8 mouse cellular contexts compared by ENCODE assay signal in the genomic region with DNA sequence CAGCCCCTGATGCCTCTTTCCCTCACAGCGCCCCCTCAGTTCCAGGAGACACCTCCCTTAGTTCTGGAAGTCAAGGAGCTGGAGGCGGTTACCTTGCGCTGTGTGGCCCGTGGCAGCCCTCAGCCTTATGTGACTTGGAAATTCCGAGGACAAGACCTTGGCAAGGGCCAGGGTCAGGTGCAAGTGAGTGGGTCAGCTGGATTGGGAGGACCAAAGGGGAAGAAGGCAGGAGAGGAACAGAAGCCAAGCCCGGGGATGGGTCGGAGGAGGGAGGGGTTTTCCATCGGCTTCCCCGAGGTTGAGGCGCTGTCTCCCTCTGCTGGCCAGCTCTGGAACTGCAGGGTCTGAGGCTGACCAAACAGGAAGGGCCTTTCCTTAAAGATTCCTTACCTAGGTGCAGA. TPM values are rescaled to one million over a fixed set of nuclear protein-coding genes. Genes with fewer than 3 reads are reported as not detected.
DNase-seq lines count a peak whose midpoint lies in the region; ATAC-seq and TF ChIP-seq lines count a peak whose summit lies in the region.

No protein-coding gene starts in this region.

- no peak for TF ChIP-seq POLR2A in heart, adult 2 months (IDR thresholded peaks at IDR 0.05; ENCODE audit: insufficient read depth, low read depth, low read length)
- no peak for TF ChIP-seq POLR2A in small intestine, adult 2 months (IDR thresholded peaks at IDR 0.05; ENCODE audit: low read depth, low read length)

- H3K4me2 ChIP-seq in embryonic facial prominence, embryonic 11.5 days (ENCODE audit: low read depth, low read length): peak overlapping the region; percentile 27
- peak overlapping the region; percentile 22; the same call in 1 of the 2 replicates for H3K4me2 ChIP-seq in limb, embryonic 11.5 days (ENCODE audit: low read depth, severe bottlenecking)
- H3K4me2 ChIP-seq in midbrain, embryonic 13.5 days (replicated peaks): peak overlapping the region; percentile 36

- TF ChIP-seq CTCF in heart, adult 2 months (IDR thresholded peaks at IDR 0.05): peak; percentile 99
- peak; percentile 99 for TF ChIP-seq CTCF in small intestine, adult 2 months (IDR thresholded peaks at IDR 0.05; ENCODE audit: extremely low read depth, insufficient read length, insufficient replicate concordance, low read depth, low read length)

- peaks cover 8% of the 10 kb centered on the region for H3K4me1 ChIP-seq in embryonic facial prominence, embryonic 11.5 days (ENCODE audit: control insufficient read depth, insufficient read depth, low read length)
- H3K4me1 ChIP-seq in heart, adult 2 months (ENCODE audit: control insufficient read depth, insufficient read depth, low read length): peaks cover 1% of the 10 kb centered on the region; the same call in 1 of the 2 replicates
- peaks cover 18% of the 10 kb centered on the region for H3K4me1 ChIP-seq in limb, embryonic 11.5 days (ENCODE audit: control insufficient read depth, insufficient read depth, low read length)
- peaks cover 45% of the 10 kb centered on the region for H3K4me1 ChIP-seq in midbrain, embryonic 13.5 days (replicated peaks)
- peaks cover 23% of the 10 kb centered on the region for H3K4me1 ChIP-seq in small intestine, adult 2 months (ENCODE audit: control insufficient read depth, insufficient read depth, insufficient read length, low read length)

- peaks cover 6% of the 10 kb centered on the region for H3K36me3 ChIP-seq in embryonic facial prominence, embryonic 11.5 days (replicated peaks; ENCODE audit: control insufficient read depth, insufficient read depth, low read depth, low read length)
- no peaks in the 10 kb centered on the region for H3K36me3 ChIP-seq in heart, adult 2 months (ENCODE audit: control insufficient read depth, insufficient read depth, low read length)
- peaks cover 5% of the 10 kb centered on the region; the same call in 1 of the 2 replicates for H3K36me3 ChIP-seq in limb, embryonic 11.5 days (ENCODE audit: control insufficient read depth, insufficient read depth, low read length)
- peaks cover 71% of the 10 kb centered on the region for H3K36me3 ChIP-seq in midbrain, embryonic 13.5 days
- H3K36me3 ChIP-seq in small intestine, adult 2 months (ENCODE audit: control insufficient read depth, insufficient read depth, low read length): peaks cover 44% of the 10 kb centered on the region

- ATAC-seq in embryonic facial prominence, embryonic 11.5 days (replicated peaks; ENCODE audit: insufficient number of reproducible peaks, low FRiP score, low TSS enrichment, low read depth): 0 out of 2 replicates have a peak, but pooled peaks have one; percentile 42
- peak; percentile 37; the same call in 1 of the 2 replicates for ATAC-seq in limb, embryonic 11.5 days (ENCODE audit: insufficient number of reproducible peaks, low FRiP score, low TSS enrichment, low read depth)
- peak; percentile 40 for ATAC-seq in midbrain, embryonic 13.5 days

- no peak overlapping the region for H3K27ac ChIP-seq in embryonic facial prominence, embryonic 11.5 days (replicated peaks; ENCODE audit: low read depth, low read length)
- H3K27ac ChIP-seq in heart, adult 2 months: no peak overlapping the region; the same call in 1 of the 2 replicates
- H3K27ac ChIP-seq in limb, embryonic 11.5 days (replicated peaks; ENCODE audit: low read depth, low read length): no peak overlapping the region
- H3K27ac ChIP-seq in midbrain, embryonic 13.5 days: peak overlapping the region; percentile 14; the same call in 1 of the 2 replicates
- peak overlapping the region; percentile 85 for H3K27ac ChIP-seq in small intestine, adult 2 months (ENCODE audit: insufficient read depth, low read depth, low read length)

- no peaks in the 10 kb centered on the region for H3K27me3 ChIP-seq in embryonic facial prominence, embryonic 11.5 days (ENCODE audit: control insufficient read depth, insufficient read depth, low read length)
- H3K27me3 ChIP-seq in heart, adult 2 months (ENCODE audit: control insufficient read depth, insufficient read depth, low read length): no peaks in the 10 kb centered on the region
- H3K27me3 ChIP-seq in limb, embryonic 11.5 days (ENCODE audit: control insufficient read depth, insufficient read depth, low read length): no peaks in the 10 kb centered on the region
- no peaks in the 10 kb centered on the region for H3K27me3 ChIP-seq in midbrain, embryonic 13.5 days
- H3K27me3 ChIP-seq in small intestine, adult 2 months (ENCODE audit: control insufficient read depth, insufficient read depth, low read length): no peaks in the 10 kb centered on the region

- no peaks in the 10 kb centered on the region for H3K79me2 ChIP-seq in heart, adult 2 months (replicated peaks; ENCODE audit: control insufficient read depth, insufficient read depth, low read length)

- intact Hi-C loops in heart, adult 2 months (cut with DNase I): loop anchor here (1.0 to 2.0 kb wide), 2 partner anchors 78 to 143 kb away; partner anchors contain the start of gene Dusp23

- peak; percentile 87 for TF ChIP-seq EP300 in heart, adult 2 months (IDR thresholded peaks at IDR 0.05; ENCODE audit: insufficient read depth, low read depth, low read length)

- peak overlapping the region; percentile 18 for H3K4me3 ChIP-seq in embryonic facial prominence, embryonic 11.5 days (ENCODE audit: low read depth, low read length)
- H3K4me3 ChIP-seq in heart, adult 2 months: peak overlapping the region; percentile 45
- no peak overlapping the region for H3K4me3 ChIP-seq in limb, embryonic 11.5 days (ENCODE audit: low read depth, low read length)
- H3K4me3 ChIP-seq in midbrain, embryonic 13.5 days (replicated peaks): peak overlapping the region; percentile 20
- H3K4me3 ChIP-seq in small intestine, adult 2 months (ENCODE audit: low read depth, low read length): peak overlapping the region; percentile 47

- no peaks in the 10 kb centered on the region for H3K9me3 ChIP-seq in embryonic facial prominence, embryonic 11.5 days (replicated peaks; ENCODE audit: control insufficient read depth, low read length)
- H3K9me3 ChIP-seq in limb, embryonic 11.5 days (ENCODE audit: control insufficient read depth, low read length): no peaks in the 10 kb centered on the region
- H3K9me3 ChIP-seq in midbrain, embryonic 13.5 days: no peaks in the 10 kb centered on the region

- DNase-seq in adrenal gland, adult 8-10 months: peak; percentile 67
- peak; percentile 89 for DNase-seq in embryonic facial prominence, embryonic 11.5 days (ENCODE audit: low spot score)
- peak; percentile 85 to 96 for DNase-seq in heart, adult 2 months
- DNase-seq in kidney, adult 18-20 months: peak; percentile 95
- peak; percentile 97 for DNase-seq in limb, embryonic 11.5 days (ENCODE audit: low spot score)
- no peak for DNase-seq in c-Kit-positive CD71-positive TER-119-positive erythroid progenitor cells, embryonic 14.5 days (ENCODE audit: low spot score)

- WGBS in embryonic facial prominence, embryonic 11.5 days: 12% methylated on average over 10 of the region's 10 CpGs
- 5% methylated on average over 10 of the region's 10 CpGs for WGBS in heart, adult 2 months
- WGBS in limb, embryonic 11.5 days: 10% methylated on average over 10 of the region's 10 CpGs
- WGBS in midbrain, embryonic 13.5 days: 10% methylated on average over 10 of the region's 10 CpGs
- WGBS in small intestine, adult 2 months: 6% methylated on average over 10 of the region's 10 CpGs

- H3K9ac ChIP-seq in embryonic facial prominence, embryonic 11.5 days (replicated peaks; ENCODE audit: low read length): no peak overlapping the region
- peak overlapping the region; percentile 12; the same call in 1 of the 2 replicates for H3K9ac ChIP-seq in heart, adult 2 months (ENCODE audit: low read depth, low read length)
- H3K9ac ChIP-seq in limb, embryonic 11.5 days (ENCODE audit: low read length): no peak overlapping the region
- peak overlapping the region; percentile 39; the same call in 1 of the 2 replicates for H3K9ac ChIP-seq in midbrain, embryonic 13.5 days (replicated peaks)

RNA-seq across cellular contexts. Expression of gene Igsf9, which starts 8.7 kb away (rescaled TPM):
- total RNA-seq in adrenal gland, adult 8-10 months (2022): 1 to 10 TPM; 1.5 to 6.6 (median 3.6) TPM
- 36.8 and 46.6 TPM in 2 replicates for polyA plus RNA-seq in embryonic facial prominence, embryonic 11.5 days (2014; fragmentation: Nextera tagmentation; extraction: Ambion mirVana)
- total RNA-seq in heart, adult 2 months (2021): under 1 TPM; 0.36 to 0.47 TPM
- 2.1 and 3.8 TPM in 2 replicates for polyA plus RNA-seq in heart, adult 2 months (2012; rRNA removed)
- polyA plus RNA-seq in limb, embryonic 11.5 days (2014; fragmentation: Nextera tagmentation; extraction: Ambion mirVana): 52.7 and 53.1 TPM in 2 replicates
- 89.0 and 94.9 TPM in 2 replicates for polyA plus RNA-seq in midbrain, embryonic 13.5 days (2015; fragmentation: Nextera tagmentation; extraction: Ambion mirVana)
- polyA plus RNA-seq in small intestine, adult 2 months (2012; rRNA removed): 145 and 516 TPM in 2 replicates

RNA-seq across cellular contexts. Expression of gene Tagln2, which starts 9.6 kb away (rescaled TPM):
- 10 to 100 TPM; 68.5 to 90.2 (median 77.9) TPM for total RNA-seq in adrenal gland, adult 8-10 months (2022)
- polyA plus RNA-seq in embryonic facial prominence, embryonic 11.5 days (2014; fragmentation: Nextera tagmentation; extraction: Ambion mirVana): 56.7 and 61.7 TPM in 2 replicates
- total RNA-seq in heart, adult 2 months (2021): 10 to 100 TPM; 65.5 to 77.8 TPM
- polyA plus RNA-seq in heart, adult 2 months (2012; rRNA removed): 131 and 152 TPM in 2 replicates
- 53.6 and 56.0 TPM in 2 replicates for polyA plus RNA-seq in limb, embryonic 11.5 days (2014; fragmentation: Nextera tagmentation; extraction: Ambion mirVana)
- polyA plus RNA-seq in midbrain, embryonic 13.5 days (2015; fragmentation: Nextera tagmentation; extraction: Ambion mirVana): 44.0 and 49.9 TPM in 2 replicates
- polyA plus RNA-seq in small intestine, adult 2 months (2012; rRNA removed): 149 and 284 TPM in 2 replicates

RNA-seq across cellular contexts. Expression of gene Slamf9, which starts 15.1 kb away (rescaled TPM):
- 10 to 100 TPM in 1 of 4 experiments, 1 to 10 TPM in 3; 5.2 to 11.3 (median 6.2) TPM for total RNA-seq in adrenal gland, adult 8-10 months (2022)
- polyA plus RNA-seq in embryonic facial prominence, embryonic 11.5 days (2014; fragmentation: Nextera tagmentation; extraction: Ambion mirVana): 0.48 and 0.53 TPM in 2 replicates
- total RNA-seq in heart, adult 2 months (2021): 1 to 10 TPM; 1.2 to 2.3 TPM
- polyA plus RNA-seq in heart, adult 2 months (2012; rRNA removed): 6.8 and 7.0 TPM in 2 replicates
- polyA plus RNA-seq in limb, embryonic 11.5 days (2014; fragmentation: Nextera tagmentation; extraction: Ambion mirVana): 0.25 TPM in 1 of 2 replicates, not detected in the other
- 0.31 TPM in 1 of 2 replicates, not detected in the other for polyA plus RNA-seq in midbrain, embryonic 13.5 days (2015; fragmentation: Nextera tagmentation; extraction: Ambion mirVana)
- 2.1 TPM in 2 replicates for polyA plus RNA-seq in small intestine, adult 2 months (2012; rRNA removed)

RNA-seq across cellular contexts. Expression of gene Cfap45, which starts 30.3 kb away (rescaled TPM):
- total RNA-seq in adrenal gland, adult 8-10 months (2022): under 1 TPM; 0.17 to 0.62 (median 0.36) TPM
- 0.47 and 0.65 TPM in 2 replicates for polyA plus RNA-seq in embryonic facial prominence, embryonic 11.5 days (2014; fragmentation: Nextera tagmentation; extraction: Ambion mirVana)
- total RNA-seq in heart, adult 2 months (2021): under 1 TPM; 0.39 to 0.52 TPM
- polyA plus RNA-seq in heart, adult 2 months (2012; rRNA removed): 0.26 and 0.53 TPM in 2 replicates
- polyA plus RNA-seq in limb, embryonic 11.5 days (2014; fragmentation: Nextera tagmentation; extraction: Ambion mirVana): 0.68 and 1.3 TPM in 2 replicates
- 1.9 and 2.0 TPM in 2 replicates for polyA plus RNA-seq in midbrain, embryonic 13.5 days (2015; fragmentation: Nextera tagmentation; extraction: Ambion mirVana)
- polyA plus RNA-seq in small intestine, adult 2 months (2012; rRNA removed): 0.29 and 1.3 TPM in 2 replicates

Comparison
In these comparisons a context has a peak if more than half of its experiments do, and no peak if none do; other contexts are left out.
1. H3K27ac ChIP-seq: peak in midbrain, embryonic 13.5 days (single experiment) and small intestine, adult 2 months (single experiment); none in embryonic facial prominence, embryonic 11.5 days (single experiment), heart, adult 2 months (single experiment) and limb, embryonic 11.5 days (single experiment).
2. H3K9ac ChIP-seq: peak in heart, adult 2 months (single experiment) and midbrain, embryonic 13.5 days (single experiment); none in embryonic facial prominence, embryonic 11.5 days (single experiment) and limb, embryonic 11.5 days (single experiment).
3. Peak in every context shown above with its lines, with median percentiles within 50 percentile points of each other: ATAC-seq and H3K4me2 ChIP-seq.